Mouse (Mus musculus): ENCODE data around the gene Atp8a1. TPM values are rescaled to one million over a fixed set of nuclear protein-coding genes. Genes with fewer than 3 reads are reported as not detected.

Atp8a1 gene
- polyA plus RNA-seq, 1 experiment from 2014 or later = 9.1 TPM

GRCm38 (mm10) chr5:67629440-67629839, 217.8 kb downstream of the Atp8a1 start:
- H3K9me3 ChIP-seq (ENCODE audit: control insufficient read depth) = no peaks in the 10 kb centered on the region

GRCm38 (mm10) chr5:67628180-67628940, 218.9 kb downstream of the Atp8a1 start:
- ATAC-seq = no peak
- Histone ChIP-seq H3K9ac (ENCODE audit: low read depth, low read length) (no peak overlapping the region), H3K27ac (ENCODE audit: low read depth, low read length) (no peak overlapping the region), H3K4me3 (ENCODE audit: low read depth, low read length) (no peak overlapping the region), H3K36me3 (ENCODE audit: control insufficient read depth, insufficient read depth) (peaks cover 3% of the 10 kb centered on the region; the same call in 1 of the 2 replicates), H3K9me3 (ENCODE audit: control insufficient read depth) (no peaks in the 10 kb centered on the region), H3K4me2 (replicated peaks; ENCODE audit: low read depth) (no peak overlapping the region), H3K27me3 (replicated peaks; ENCODE audit: control insufficient read depth, insufficient read depth, low read length) (no peaks in the 10 kb centered on the region), H3K4me1 (replicated peaks; ENCODE audit: control insufficient read depth, insufficient read depth, low read length) (no peaks in the 10 kb centered on the region)
- TF ChIP-seq CTCF (IDR thresholded peaks at IDR 0.05; ENCODE audit: low read depth) = no peak
- 55% methylated on average over 9 of the region's 9 CpGs for WGBS

More at GRCm38 (mm10) chr5:67629440-67629839, 217.8 kb downstream of the Atp8a1 start:
- Histone ChIP-seq H3K4me2 (replicated peaks; ENCODE audit: low read depth) (no peak overlapping the region), H3K27me3 (replicated peaks; ENCODE audit: control insufficient read depth, insufficient read depth, low read length) (no peaks in the 10 kb centered on the region), H3K36me3 (ENCODE audit: control insufficient read depth, insufficient read depth) (peaks cover 3% of the 10 kb centered on the region; the same call in 1 of the 2 replicates), H3K4me1 (replicated peaks; ENCODE audit: control insufficient read depth, insufficient read depth, low read length) (no peaks in the 10 kb centered on the region), H3K9ac (ENCODE audit: low read depth, low read length) (no peak overlapping the region), H3K27ac (ENCODE audit: low read depth, low read length) (no peak overlapping the region), H3K4me3 (ENCODE audit: low read depth, low read length) (no peak overlapping the region)
- TF ChIP-seq CTCF (IDR thresholded peaks at IDR 0.05; ENCODE audit: low read depth) = no peak
- ATAC-seq = no peak
- 86% methylated on average over 7 of the region's 7 CpGs for WGBS

GRCm38 (mm10) chr5:67621230-67621629, 226.0 kb downstream of the Atp8a1 start:
- ATAC-seq = no peak
- no peak overlapping the region for H3K9ac ChIP-seq (ENCODE audit: low read depth, low read length)
- no peaks in the 10 kb centered on the region for H3K4me1 ChIP-seq (replicated peaks; ENCODE audit: control insufficient read depth, insufficient read depth, low read length)
- H3K4me2 ChIP-seq (replicated peaks; ENCODE audit: low read depth) = no peak overlapping the region
- no peaks in the 10 kb centered on the region for H3K9me3 ChIP-seq (ENCODE audit: control insufficient read depth)
- no peak overlapping the region for H3K27ac ChIP-seq (ENCODE audit: low read depth, low read length)
- H3K27me3 ChIP-seq (replicated peaks; ENCODE audit: control insufficient read depth, insufficient read depth, low read length) = no peaks in the 10 kb centered on the region
- H3K4me3 ChIP-seq (ENCODE audit: low read depth, low read length) = no peak overlapping the region
- WGBS = 81% methylated on average over 12 of the region's 12 CpGs
- no peak for TF ChIP-seq CTCF (IDR thresholded peaks at IDR 0.05; ENCODE audit: low read depth)
- H3K36me3 ChIP-seq (ENCODE audit: control insufficient read depth, insufficient read depth) = peaks cover 17% of the 10 kb centered on the region

GRCm38 (mm10) chr5:67609520-67609837, 237.8 kb downstream of the Atp8a1 start:
- no peak overlapping the region for H3K27ac ChIP-seq (ENCODE audit: low read depth, low read length)
- no peak overlapping the region for H3K9ac ChIP-seq (ENCODE audit: low read depth, low read length)
- H3K9me3 ChIP-seq (ENCODE audit: control insufficient read depth) = no peaks in the 10 kb centered on the region
- no peak for ATAC-seq
- H3K4me2 ChIP-seq (replicated peaks; ENCODE audit: low read depth) = no peak overlapping the region
- WGBS = 22% methylated on average over 2 of the region's 2 CpGs
- H3K4me3 ChIP-seq (ENCODE audit: low read depth, low read length) = peak overlapping the region; percentile 53
- H3K27me3 ChIP-seq (replicated peaks; ENCODE audit: control insufficient read depth, insufficient read depth, low read length) = peaks cover 60% of the 10 kb centered on the region
- H3K36me3 ChIP-seq (ENCODE audit: control insufficient read depth, insufficient read depth) = no peaks in the 10 kb centered on the region
- 0 out of 2 replicates have a peak, but pooled peaks cover 3% of the 10 kb centered on the region for H3K4me1 ChIP-seq (replicated peaks; ENCODE audit: control insufficient read depth, insufficient read depth, low read length)
- TF ChIP-seq CTCF (IDR thresholded peaks at IDR 0.05; ENCODE audit: low read depth) = no peak

- H3K36me3 ChIP-seq (ENCODE audit: control insufficient read depth, insufficient read depth) = no peaks in the 10 kb centered on the region
- H3K27me3 ChIP-seq (replicated peaks; ENCODE audit: control insufficient read depth, insufficient read depth, low read length) = peaks cover 60% of the 10 kb centered on the region
- H3K4me3 ChIP-seq (ENCODE audit: low read depth, low read length) = peak overlapping the region; percentile 53
- no peak overlapping the region; the same call in 1 of the 2 replicates for H3K27ac ChIP-seq (ENCODE audit: low read depth, low read length)
- 0 out of 2 replicates have a peak, but pooled peaks cover 3% of the 10 kb centered on the region for H3K4me1 ChIP-seq (replicated peaks; ENCODE audit: control insufficient read depth, insufficient read depth, low read length)
- no peak for TF ChIP-seq CTCF (IDR thresholded peaks at IDR 0.05; ENCODE audit: low read depth)
- H3K4me2 ChIP-seq (replicated peaks; ENCODE audit: low read depth) = peak overlapping the region; percentile 82
- no peak for ATAC-seq
- H3K9ac ChIP-seq (ENCODE audit: low read depth, low read length) = peak overlapping the region; percentile 41; the same call in 1 of the 2 replicates
- WGBS = 11% methylated on average over 31 of the region's 31 CpGs
- no peaks in the 10 kb centered on the region for H3K9me3 ChIP-seq (ENCODE audit: control insufficient read depth)
Observed at GRCm38 (mm10) chr5:67608674-67609519, 238.3 kb downstream of the Atp8a1 start.
